Mouse (Mus musculus) c-Kit-positive CD71-positive TER-119-negative erythroid progenitor cells, embryonic 14.5 days (primary cell): ENCODE data around the gene Pde11a.
A peak's percentile ranks its signal among the peaks of the same experiment; 100 is the strongest.

Experiments
- DNase-seq: peaks from one replicate; pipeline ENCODE4 v3.0.0-alpha.2; 2013; ENCODE audit warnings: low read depth

Gene Pde11a

DNA sequence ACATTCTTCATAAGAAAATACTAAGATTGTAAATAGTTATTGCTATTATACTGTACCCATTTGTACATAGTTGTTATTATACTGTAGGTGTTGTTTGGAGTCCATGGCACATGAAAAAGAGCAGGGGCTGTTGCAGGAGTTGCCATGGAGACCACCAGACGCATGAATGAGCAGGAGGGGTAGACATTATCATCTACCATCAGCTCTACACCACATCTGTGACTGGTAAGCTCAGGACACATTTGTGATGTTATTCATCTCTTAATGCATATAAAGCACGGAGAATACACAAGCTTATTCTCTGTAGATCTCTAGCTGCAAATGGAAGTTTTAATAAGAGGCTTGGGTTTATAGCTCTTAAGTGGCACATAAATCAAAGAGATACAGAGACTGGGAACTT lies 179.6 kb downstream of the Pde11a start:
- DNase-seq: no peak

DNA sequence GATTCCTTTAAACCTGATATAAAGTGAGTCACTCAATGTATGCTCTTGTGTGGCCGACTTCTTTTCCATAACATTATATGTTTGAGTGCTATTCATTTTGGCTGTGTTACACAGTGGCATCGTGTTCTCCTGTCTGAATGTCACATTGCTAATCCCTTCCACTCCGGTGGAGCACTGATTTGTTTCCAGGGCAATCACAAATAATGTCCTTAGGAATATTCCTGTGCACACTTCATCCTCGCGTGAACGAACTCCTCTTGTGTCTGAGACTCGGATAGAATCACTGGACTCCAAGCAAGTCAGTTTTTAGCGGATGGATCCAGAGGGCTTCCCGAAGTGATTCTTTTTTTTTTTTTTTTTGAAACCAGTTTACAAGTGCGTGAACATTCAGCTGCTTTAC lies 197.4 kb downstream of the Pde11a start:
- no peak for DNase-seq

- DNase-seq: no peak
These were observed 205.6 kb downstream of the Pde11a start for GRCm38 (mm10) chr2:76132983-76133382.

DNA sequence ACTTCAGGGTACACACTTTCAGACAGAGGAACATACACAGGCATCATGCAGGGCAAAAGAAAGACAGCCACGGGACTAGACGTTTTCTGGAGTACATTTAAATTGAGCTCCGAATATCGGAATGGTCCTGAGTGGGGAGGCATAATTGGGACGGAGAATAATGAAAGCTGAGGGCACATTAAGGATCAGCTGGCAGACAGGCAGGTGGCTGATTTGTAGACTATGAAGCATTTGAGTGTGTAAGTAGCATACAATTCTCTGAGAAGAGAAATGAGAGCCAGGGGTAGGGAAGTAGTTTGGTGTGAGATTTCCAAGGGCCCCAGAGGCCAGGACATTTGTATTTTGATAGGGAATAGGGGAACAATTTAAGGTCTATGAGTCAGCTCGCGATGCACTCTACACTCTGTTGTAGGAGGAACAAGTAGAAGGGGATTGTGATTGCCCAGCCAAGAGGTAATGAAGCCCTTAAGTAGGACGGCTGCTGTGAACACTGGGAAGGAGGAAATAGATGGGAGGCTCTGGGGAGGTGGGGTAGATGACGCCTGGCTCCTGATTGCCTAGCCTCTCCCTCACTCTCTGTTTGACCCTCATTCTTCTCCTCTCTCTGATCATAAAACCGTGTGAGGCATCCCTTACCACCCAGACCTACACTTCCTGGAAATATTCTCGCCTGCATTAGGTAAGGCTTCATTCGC lies 208.5 kb downstream of the Pde11a start:
- DNase-seq: no peak

DNA sequence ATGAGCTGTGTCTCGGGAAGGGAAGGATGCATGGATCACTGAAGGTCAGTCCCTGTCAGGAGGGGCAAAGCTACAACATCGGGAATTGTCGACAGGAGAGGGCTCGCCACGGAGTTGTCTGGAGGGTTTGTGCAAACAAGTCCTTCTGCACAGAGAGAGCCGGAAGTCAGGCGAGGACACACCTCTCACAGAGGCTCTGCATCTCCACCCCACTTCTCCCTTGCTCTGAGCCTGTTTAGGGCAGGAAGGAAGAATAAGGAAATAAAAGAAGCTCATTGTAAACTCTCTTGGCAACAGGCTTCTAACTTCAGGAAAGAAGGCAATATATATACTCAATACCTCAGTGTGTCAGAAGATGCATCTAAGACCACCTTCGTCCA lies 209.5 kb downstream of the Pde11a start:
- no peak for DNase-seq

DNA sequence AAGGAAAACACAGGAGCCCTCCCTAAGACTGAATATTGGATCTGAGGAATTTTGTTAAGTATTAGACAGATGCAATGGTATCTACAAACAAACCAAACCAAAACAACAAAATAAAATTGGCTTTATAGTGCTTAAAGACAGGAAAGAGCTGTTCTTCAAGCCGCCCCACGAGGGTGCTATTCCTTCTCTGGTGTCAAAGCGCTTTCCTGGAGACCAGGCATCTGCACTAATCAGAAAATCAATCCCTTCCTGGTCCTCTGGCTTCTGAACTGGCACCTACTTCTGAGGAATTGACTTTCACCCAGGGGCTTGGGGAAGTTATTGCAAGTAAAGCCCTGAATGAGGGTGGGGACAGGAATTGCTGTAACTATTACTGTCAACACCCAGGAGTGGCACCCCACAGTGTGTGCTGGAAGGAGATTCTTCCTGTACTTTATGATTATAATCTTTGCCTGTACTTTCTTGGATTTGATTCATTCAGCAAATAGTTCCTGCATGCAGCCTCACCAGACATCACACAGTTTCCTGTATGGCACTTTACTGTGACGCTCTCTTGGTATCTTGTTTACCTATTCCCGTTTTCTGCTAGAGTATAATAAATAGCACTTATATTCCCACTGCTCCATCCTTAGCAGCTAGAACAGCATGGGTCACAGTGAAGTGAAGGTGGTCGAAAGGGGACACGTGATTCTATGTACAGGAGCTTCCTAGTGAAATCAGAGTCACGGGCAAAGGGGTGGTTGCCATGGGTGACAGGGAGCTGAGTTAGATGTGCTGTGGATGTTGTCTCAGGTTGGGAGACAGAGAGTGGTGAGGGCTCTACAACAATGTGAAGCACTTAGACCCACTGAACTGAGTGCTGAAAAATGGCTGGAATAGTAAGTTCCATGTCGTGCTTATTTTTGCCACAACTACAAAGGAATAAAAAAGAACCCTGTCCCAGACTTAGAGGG lies 210.2 kb downstream of the Pde11a start:
- DNase-seq: no peak

DNA sequence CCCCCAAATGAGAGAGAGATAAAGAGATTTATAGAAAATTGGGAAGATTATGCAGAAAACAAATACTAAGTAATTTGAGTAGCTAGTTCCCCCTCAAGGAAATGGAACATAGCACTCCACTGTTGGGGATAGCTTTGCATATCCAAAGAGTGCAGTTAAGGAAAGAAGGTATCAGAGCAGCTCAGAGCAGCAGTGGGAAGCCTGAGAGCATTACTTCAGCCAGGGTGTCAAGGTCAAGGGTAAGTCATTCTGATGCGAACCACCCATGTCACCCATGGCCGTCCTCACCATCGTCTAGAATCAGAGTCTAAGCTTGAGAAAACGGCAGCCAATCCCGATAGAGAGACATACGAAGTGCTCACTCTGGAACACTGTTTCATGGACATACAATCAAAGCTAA lies 211.9 kb downstream of the Pde11a start:
- no peak for DNase-seq

- DNase-seq: no peak
These were observed 213.8 kb downstream of the Pde11a start for GRCm38 (mm10) chr2:76124821-76125220.

DNA sequence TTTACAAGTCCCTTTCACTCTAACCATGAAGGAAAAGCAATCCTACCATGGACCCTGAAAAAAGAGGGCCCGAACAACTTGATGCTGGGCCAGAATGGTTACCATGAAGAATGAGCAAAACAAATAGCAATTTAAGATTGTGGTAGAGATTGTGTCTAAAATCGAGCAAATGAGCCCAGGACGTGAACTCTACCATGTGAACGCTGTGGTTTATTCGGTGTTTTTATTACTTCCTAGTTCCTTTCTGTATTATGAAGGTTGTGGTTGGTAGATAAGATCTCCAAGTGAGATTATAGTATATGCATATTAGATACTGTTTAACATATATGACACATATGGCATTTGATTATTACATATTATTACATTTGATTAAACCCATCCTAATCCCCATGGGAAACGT lies 216.4 kb downstream of the Pde11a start:
- DNase-seq: no peak

DNA sequence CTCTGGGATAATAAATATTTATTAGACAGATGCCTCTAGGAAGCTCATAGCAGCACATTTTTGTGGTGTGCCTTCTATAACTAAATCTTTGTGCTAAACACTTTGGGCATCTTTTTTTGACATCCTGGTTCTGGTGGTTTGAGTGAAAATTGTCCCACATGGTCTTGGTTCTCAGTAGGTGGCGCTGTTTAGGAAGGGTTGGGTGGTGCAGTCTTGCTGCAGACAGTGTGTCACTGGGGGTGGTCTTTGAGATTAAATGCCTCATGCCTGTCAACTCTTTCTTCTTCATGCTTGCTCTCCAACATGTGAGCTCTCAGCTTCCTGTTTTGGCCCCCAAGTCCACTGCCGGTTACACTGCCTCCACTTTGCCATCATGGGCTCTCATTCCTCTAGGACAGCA lies 218.7 kb downstream of the Pde11a start:
- DNase-seq: no peak

DNA sequence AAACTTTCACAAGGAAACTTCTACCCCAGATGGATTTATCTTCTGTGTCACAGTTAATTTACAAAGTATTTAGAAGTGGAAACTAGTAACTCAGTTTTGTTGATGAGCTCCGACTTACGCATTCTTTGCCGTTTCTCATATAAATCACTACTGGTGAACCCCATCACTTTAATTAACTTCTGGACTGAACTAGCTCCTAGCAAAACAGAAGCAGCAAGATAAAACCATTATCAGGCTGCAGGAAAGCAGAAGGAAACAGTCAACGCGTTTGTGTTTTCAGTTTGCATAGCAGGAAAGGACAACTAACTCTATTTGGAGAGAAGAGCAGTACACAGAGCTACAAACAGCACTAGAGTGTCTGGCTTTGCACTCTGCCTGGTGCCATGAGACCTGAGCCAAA lies 220.1 kb downstream of the Pde11a start:
- DNase-seq: no peak

GRCm38 (mm10) chr2:76117219-76117618 lies 221.4 kb downstream of the Pde11a start:
- DNase-seq: no peak

DNA sequence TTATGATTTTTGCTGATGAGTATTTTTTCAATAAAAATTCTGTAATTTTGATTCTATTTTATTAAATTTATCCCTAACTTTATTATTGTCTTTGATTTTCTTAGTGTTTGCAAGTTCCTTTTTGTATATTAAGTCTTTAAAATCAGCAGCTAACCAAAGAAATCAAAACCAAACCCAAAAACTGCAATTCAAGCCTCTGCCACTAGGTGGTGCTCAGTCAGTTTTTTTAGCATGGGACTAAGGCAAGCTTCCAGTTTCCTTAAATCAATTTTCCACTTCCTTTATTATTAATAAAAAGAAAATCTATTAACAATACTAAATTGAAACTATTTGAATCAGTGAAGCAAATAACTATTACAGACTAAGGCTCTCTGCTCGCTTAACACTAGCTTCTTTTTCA lies 222.9 kb downstream of the Pde11a start:
- peak; percentile 48 for DNase-seq

GRCm38 (mm10) chr2:76114734-76115133 lies 223.8 kb downstream of the Pde11a start:
- DNase-seq: peak; percentile 21

DNA sequence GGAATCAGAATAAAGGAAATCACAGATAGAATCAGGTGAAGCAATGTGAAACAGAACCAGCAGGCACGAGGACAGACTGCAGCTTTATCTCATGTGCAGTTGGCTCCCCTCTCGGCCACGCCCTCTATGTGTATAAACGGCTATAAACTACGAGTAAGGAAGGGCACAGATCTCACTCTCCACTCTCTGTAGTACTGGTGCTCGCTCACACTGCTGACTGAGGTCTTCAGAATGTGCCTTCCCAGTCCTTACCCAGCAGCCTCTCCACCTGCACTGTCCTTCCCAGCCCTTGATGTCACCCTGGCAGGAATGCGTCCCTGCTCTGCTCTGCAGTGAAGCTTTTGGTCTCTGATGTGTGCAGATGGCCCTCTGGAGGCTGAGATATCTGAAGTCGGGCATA lies 228.9 kb downstream of the Pde11a start:
- no peak for DNase-seq

- no peak for DNase-seq
These were observed 236.5 kb downstream of the Pde11a start for GRCm38 (mm10) chr2:76101889-76102602.

GRCm38 (mm10) chr2:76100597-76100996 lies 238.0 kb downstream of the Pde11a start:
- no peak for DNase-seq

DNA sequence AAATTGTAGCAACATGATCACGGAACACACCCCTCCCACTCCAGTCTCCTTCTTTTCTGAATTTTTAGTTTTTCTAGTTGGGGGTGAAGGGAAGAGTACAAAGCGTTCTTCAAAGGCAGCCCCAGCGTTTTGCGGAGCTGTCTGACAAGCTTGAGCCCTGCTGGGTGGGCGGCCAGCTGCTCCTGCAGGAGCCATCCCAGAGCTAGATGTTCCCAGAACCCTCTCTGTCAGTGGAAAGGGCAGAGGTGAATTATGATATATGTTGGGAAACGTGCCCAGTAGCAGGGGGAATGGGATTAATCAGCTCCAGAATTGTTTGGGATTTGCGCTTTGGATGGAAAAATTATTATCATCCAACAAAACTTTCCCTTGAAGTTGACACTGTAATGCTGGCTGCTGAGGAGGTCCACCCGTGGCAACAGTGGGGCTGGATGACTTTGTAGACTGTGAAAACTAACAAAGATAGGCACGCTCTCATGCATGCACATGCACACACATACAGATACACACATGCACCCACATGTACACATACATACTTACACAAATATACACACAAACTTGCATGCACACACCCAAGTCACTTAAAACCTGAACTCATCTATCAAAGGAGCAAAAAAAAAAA lies 238.7 kb downstream of the Pde11a start:
- DNase-seq: no peak

DNA sequence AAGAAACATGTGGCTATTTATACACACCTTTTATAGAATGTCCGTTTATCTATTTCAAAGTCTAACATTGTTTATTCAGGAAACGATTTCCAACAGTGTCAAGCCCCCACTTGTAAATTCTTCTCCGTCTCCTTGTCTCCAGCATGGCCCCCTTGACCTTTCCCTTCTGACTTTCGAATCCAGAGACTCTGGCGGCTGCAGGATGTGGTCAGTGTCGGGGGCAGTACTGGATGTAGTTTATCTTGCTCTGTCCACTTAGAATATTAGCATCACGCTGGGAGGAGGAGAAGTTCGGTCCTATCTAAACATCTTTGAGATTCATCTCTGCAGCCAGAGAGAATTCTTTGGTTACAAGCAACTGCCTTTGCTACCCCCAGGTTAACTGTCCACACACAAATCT lies 240.2 kb downstream of the Pde11a start:
- no peak for DNase-seq

GRCm38 (mm10) chr2:76097847-76098246 lies 240.7 kb downstream of the Pde11a start:
- DNase-seq: no peak

DNA sequence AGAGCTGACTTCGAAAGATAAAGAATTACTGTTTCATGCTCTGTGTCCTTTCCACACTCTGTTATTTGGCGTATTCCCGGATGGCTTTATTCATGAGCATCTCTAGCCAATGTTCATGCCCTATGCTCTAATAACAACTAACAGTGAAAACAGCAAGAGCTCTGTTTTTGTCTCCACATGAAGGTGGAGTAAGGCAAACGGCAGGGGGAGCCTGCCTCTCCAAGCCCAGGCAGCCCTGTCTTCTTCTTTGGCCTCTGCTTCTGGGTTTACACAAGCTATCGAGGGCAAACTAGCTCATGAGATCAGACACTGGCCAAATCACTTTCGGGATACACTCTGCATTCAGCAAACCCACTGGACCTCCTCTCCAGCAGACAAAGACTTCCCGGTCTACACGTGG lies 241.3 kb downstream of the Pde11a start:
- no peak for DNase-seq

GRCm38 (mm10) chr2:76095861-76096260 lies 242.7 kb downstream of the Pde11a start:
- DNase-seq: no peak
